Mouse (Mus musculus) limb, embryonic 11.5 days (tissue): ENCODE data around the gene Abhd17b. TPM values are rescaled to one million over a fixed set of nuclear protein-coding genes. Genes with fewer than 3 reads are reported as not detected.

Experiments
- ATAC-seq: fragments of 200-750 bp; cut with Nextera tagmentation; 2 replicates; pipeline ENCODE4 v1.8.0; 2017; ENCODE audit warnings: low read depth; ENCODE audit not compliant: insufficient number of reproducible peaks, low FRiP score, low TSS enrichment
- DNase-seq: peaks from one replicate; pipeline ENCODE4 v3.0.0-alpha.2; 2015; ENCODE audit warnings: low spot score
- H3K27ac ChIP-seq: fragments of 300-500 bp; sonication (generic); replicated peaks from 2 replicates; pipeline ENCODE4 v1.5.1; 2014; ENCODE audit warnings: low read depth, mild to moderate bottlenecking, low read length
- H3K27me3 ChIP-seq: fragments of 300-500 bp; sonication (generic); 2 replicates; pipeline ENCODE4 v1.6.1; 2014; ENCODE audit warnings: mild to moderate bottlenecking, low read length, mixed read lengths; ENCODE audit not compliant: control insufficient read depth, insufficient read depth
- H3K36me3 ChIP-seq: fragments of 300-500 bp; sonication (generic); 2 replicates; pipeline ENCODE4 v1.6.1; 2014; ENCODE audit warnings: mild to moderate bottlenecking, low read length, moderate library complexity, mixed read lengths; ENCODE audit not compliant: control insufficient read depth, insufficient read depth
- H3K4me1 ChIP-seq: fragments of 300-500 bp; sonication (generic); 2 replicates; pipeline ENCODE4 v1.6.1; 2014; ENCODE audit warnings: low read length, mixed read lengths; ENCODE audit not compliant: control insufficient read depth, insufficient read depth
- H3K4me2 ChIP-seq: fragments of 300-500 bp; sonication (generic); 2 replicates; pipeline ENCODE4 v1.6.1; 2014; ENCODE audit warnings: low read depth, mild to moderate bottlenecking, moderate library complexity; ENCODE audit not compliant: severe bottlenecking
- H3K4me3 ChIP-seq: fragments of 300-500 bp; sonication (generic); 2 replicates; pipeline ENCODE4 v1.5.1; 2014; ENCODE audit warnings: low read depth, low read length
- H3K9ac ChIP-seq: fragments of 300-500 bp; sonication (generic); 2 replicates; pipeline ENCODE4 v1.6.1; 2014; ENCODE audit warnings: mild to moderate bottlenecking, low read length
- H3K9me3 ChIP-seq: fragments of 300-500 bp; sonication (generic); 2 replicates; pipeline ENCODE4 v1.6.1; 2016; ENCODE audit warnings: low read length; ENCODE audit not compliant: control insufficient read depth
- WGBS: fragments of 180-500 bp; shearing (Covaris S2); extraction: QIAGEN DNeasy Blood & Tissue Kit; methylation state at CpG from one replicate; pipeline ENCODE4 v1.1.7; 2014; 5-methylcytosine and 5-hydroxymethylcytosine counted together
- polyA plus RNA-seq: library from polyadenylated mRNA; unstranded; fragments of >200 nt; fragmentation: Nextera tagmentation; extraction: Ambion mirVana; gene quantifications from 2 replicates; pipeline ENCODE4 v1.2.1, GENCODE M21; 2014

The Abhd17b gene
- polyA plus RNA-seq, 1 experiment from 2014 or later = 34.0 TPM

GRCm38 (mm10) chr19:21637672-21638071 lies 15.3 kb upstream of the Abhd17b start:
- WGBS = 59% methylated on average over 7 of the region's 7 CpGs

GRCm38 (mm10) chr19:21643935-21644334 lies 9.1 kb upstream of the Abhd17b start:
- Histone ChIP-seq H3K27ac (no peak overlapping the region), H3K4me2 (no peak overlapping the region), H3K4me3 (no peak overlapping the region), H3K9me3 (no peaks in the 10 kb centered on the region), H3K27me3 (no peaks in the 10 kb centered on the region), H3K36me3 (no peaks in the 10 kb centered on the region), H3K9ac (no peak overlapping the region), H3K4me1 (no peaks in the 10 kb centered on the region)
- DNase-seq (no peak), ATAC-seq (no peak)
- WGBS = 87% methylated on average over 1 of the region's 1 CpGs

More at GRCm38 (mm10) chr19:21637672-21638071, 15.3 kb upstream of the Abhd17b start:
- Histone ChIP-seq H3K36me3 (no peaks in the 10 kb centered on the region), H3K9ac (no peak overlapping the region), H3K27me3 (no peaks in the 10 kb centered on the region), H3K4me1 (no peaks in the 10 kb centered on the region), H3K4me2 (no peak overlapping the region), H3K4me3 (no peak overlapping the region), H3K9me3 (no peaks in the 10 kb centered on the region), H3K27ac (no peak overlapping the region)
- ATAC-seq (no peak), DNase-seq (no peak)

GRCm38 (mm10) chr19:21645301-21645700 lies 7.7 kb upstream of the Abhd17b start:
- no peak for ATAC-seq
- Histone ChIP-seq H3K4me1 (no peaks in the 10 kb centered on the region), H3K9ac (no peak overlapping the region), H3K9me3 (no peaks in the 10 kb centered on the region), H3K27me3 (no peaks in the 10 kb centered on the region), H3K4me2 (no peak overlapping the region), H3K36me3 (no peaks in the 10 kb centered on the region), H3K4me3 (no peak overlapping the region), H3K27ac (no peak overlapping the region)
- DNase-seq = no peak
- WGBS = 48% methylated on average over 4 of the region's 4 CpGs

GRCm38 (mm10) chr19:21646142-21646541 lies 6.8 kb upstream of the Abhd17b start:
- no peaks in the 10 kb centered on the region for H3K36me3 ChIP-seq
- ATAC-seq (no peak), DNase-seq (no peak)
- no peak overlapping the region for H3K27ac ChIP-seq
- no peaks in the 10 kb centered on the region for H3K9me3 ChIP-seq
- no peaks in the 10 kb centered on the region for H3K4me1 ChIP-seq
- H3K27me3 ChIP-seq = no peaks in the 10 kb centered on the region
- H3K9ac ChIP-seq = no peak overlapping the region
- H3K4me3 ChIP-seq = no peak overlapping the region
- whole genome bisulfite sequencing = 88% methylated on average over 6 of the region's 6 CpGs
- no peak overlapping the region for H3K4me2 ChIP-seq

- Histone ChIP-seq H3K4me3 (peak overlapping the region; percentile 81), H3K4me1 (peaks cover 7% of the 10 kb centered on the region; the same call in 1 of the 2 replicates), H3K9me3 (no peaks in the 10 kb centered on the region), H3K4me2 (peak overlapping the region; percentile 72), H3K27ac (no peak overlapping the region), H3K36me3 (no peaks in the 10 kb centered on the region), H3K27me3 (no peaks in the 10 kb centered on the region), H3K9ac (peak overlapping the region; percentile 57)
- no peak for DNase-seq
- no peak for ATAC-seq
- 56% methylated on average over 6 of the region's 6 CpGs for WGBS
Measured at GRCm38 (mm10) chr19:21651664-21652063, 1.3 kb upstream of the Abhd17b start.

GRCm38 (mm10) chr19:21652285-21653171 lies 457 bp upstream of the Abhd17b start, which contains the start of gene 1110059E24Rik:
TSS of gene 1110059E24Rik (minus strand) at chr19:21652976.
- Histone ChIP-seq H3K36me3 (no peaks in the 10 kb centered on the region), H3K4me1 (peaks cover 7% of the 10 kb centered on the region; the same call in 1 of the 2 replicates), H3K9me3 (no peaks in the 10 kb centered on the region), H3K4me2 (peak within 1 kb of the TSS; percentile 72), H3K9ac (peak within 1 kb of the TSS; percentile 93), H3K4me3 (peak within 1 kb of the TSS; percentile 81), H3K27ac (peak within 1 kb of the TSS; percentile 96), H3K27me3 (no peaks in the 10 kb centered on the region)
- peak; percentile 100 for ATAC-seq
- 5% methylated on average over 52 of the region's 52 CpGs for WGBS
- peak; percentile 96 for DNase-seq

GRCm38 (mm10) chr19:21654788-21655187 lies 1.8 kb downstream of the Abhd17b start:
- H3K27me3 ChIP-seq = no peaks in the 10 kb centered on the region
- peaks cover 7% of the 10 kb centered on the region; the same call in 1 of the 2 replicates for H3K4me1 ChIP-seq
- H3K4me3 ChIP-seq = peak overlapping the region; percentile 81
- DNase-seq (no peak), ATAC-seq (no peak)
- WGBS = 88% methylated on average over 7 of the region's 7 CpGs
- no peak overlapping the region for H3K9ac ChIP-seq
- H3K9me3 ChIP-seq = no peaks in the 10 kb centered on the region
- no peaks in the 10 kb centered on the region for H3K36me3 ChIP-seq
- no peak overlapping the region for H3K27ac ChIP-seq
- H3K4me2 ChIP-seq = peak overlapping the region; percentile 50

- 80% methylated on average over 1 of the region's 1 CpGs for whole genome bisulfite sequencing
- Histone ChIP-seq H3K36me3 (no peaks in the 10 kb centered on the region), H3K4me1 (no peaks in the 10 kb centered on the region), H3K27me3 (no peaks in the 10 kb centered on the region), H3K9me3 (no peaks in the 10 kb centered on the region), H3K27ac (no peak overlapping the region), H3K9ac (no peak overlapping the region), H3K4me3 (no peak overlapping the region), H3K4me2 (no peak overlapping the region)
- ATAC-seq (no peak), DNase-seq (no peak)
Measured at GRCm38 (mm10) chr19:21660734-21661133, 7.7 kb downstream of the Abhd17b start.
